Mouse (Mus musculus) large intestine, adult 2 months (tissue): ENCODE measurements at regions not wholly inside any gene's neighbourhood (a gene's known extent, or its start where the extent isn't known, plus 50 kb on each side); places are given as distances from the start of the nearest gene placed in this dataset.

Experiments
- DNase-seq: peaks from one replicate; pipeline ENCODE4 v3.0.0-alpha.2; 2012; ENCODE audit warnings: low read depth, low spot score
- WGBS: fragments of 180-500 bp; shearing (Covaris S2); methylation state at CpG from one replicate; pipeline ENCODE4 v1.1.7; 2018; 5-methylcytosine and 5-hydroxymethylcytosine counted together

DNA sequence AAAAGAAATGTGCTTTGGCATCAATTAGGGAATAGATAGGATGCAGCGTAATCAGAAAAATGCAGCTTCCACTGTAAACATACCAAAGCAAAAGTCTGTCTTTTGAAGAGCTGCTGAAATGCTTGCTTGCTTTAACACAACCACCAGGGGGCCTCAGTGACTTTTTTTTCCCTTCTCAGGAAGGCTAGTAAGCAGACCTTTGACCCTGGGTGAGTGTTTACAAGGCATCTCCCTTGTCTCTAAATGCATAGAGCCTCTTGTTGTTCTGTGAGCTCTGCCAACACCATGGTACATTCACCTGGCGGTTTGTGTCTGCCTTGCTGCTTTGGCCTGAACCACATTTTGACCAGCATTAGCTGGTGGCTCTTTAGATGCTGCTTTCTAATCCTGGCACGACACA lies 191.9 kb upstream of the C9orf72 start:
- DNase-seq = peak; percentile 16
- WGBS = 44% methylated on average over 3 of the region's 3 CpGs

DNA sequence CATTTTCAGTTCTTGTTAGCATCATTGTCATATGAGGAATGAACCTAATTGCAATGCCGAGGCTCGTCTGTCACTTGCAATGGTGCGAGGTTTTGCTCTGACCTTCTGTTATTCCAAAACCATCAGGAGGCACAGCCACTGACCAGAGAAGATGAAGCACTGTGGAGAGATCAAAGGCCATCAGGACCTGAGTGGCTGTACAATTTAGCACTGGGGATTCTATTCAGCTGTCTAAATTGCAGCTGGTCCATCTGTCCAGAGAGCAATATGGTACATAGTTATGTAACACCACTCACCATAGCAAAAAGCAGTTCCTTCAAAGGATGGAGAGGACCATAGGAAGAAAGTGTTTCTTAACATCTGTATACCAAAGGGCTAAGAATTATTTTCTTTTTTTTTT lies 187.5 kb upstream of the C9orf72 start:
- DNase-seq = no peak
- 84% methylated on average over 3 of the region's 3 CpGs for WGBS

DNA sequence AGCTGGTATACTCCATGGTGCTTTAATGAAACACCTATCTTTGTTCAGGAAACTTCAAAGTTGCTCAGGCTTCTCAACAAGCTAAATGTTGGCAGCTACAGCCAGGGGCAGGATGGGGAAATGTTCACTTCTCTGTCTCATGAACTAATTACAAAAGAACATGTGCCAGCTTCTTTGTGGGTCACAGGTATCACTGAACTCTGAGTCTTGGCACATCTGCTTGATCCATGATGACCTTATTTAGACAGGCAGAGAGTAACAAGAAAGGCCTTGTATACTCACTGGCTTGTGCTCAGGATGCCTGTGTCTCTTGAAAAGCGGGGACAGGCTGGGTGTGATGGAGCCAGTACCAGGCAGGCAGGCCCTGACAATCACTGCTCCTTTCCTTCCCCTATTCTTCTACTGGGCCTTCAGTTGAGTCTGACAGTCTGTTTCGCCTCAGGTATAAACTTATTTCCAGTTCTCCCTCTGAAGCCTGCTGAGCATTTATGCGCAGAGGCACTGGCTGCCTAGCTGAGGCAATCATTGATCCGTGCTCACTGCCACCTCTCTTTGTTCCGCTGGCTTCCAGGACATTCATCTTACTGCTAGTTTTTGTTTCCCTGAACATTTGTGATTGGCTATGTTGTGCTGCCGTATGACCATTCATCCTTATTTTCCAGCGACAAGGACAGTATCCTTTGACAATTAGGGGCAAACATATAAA lies 179.5 kb upstream of the C9orf72 start:
- no peak for DNase-seq
- 82% methylated on average over 7 of the region's 7 CpGs for WGBS

- DNase-seq = no peak
- WGBS = 79% methylated on average over 2 of the region's 2 CpGs
Observed at GRCm38 (mm10) chr4:35404068-35404467, 178.1 kb upstream of the C9orf72 start.

GRCm38 (mm10) chr4:35403594-35403993 lies 177.6 kb upstream of the C9orf72 start:
- WGBS = 63% methylated on average over 6 of the region's 6 CpGs
- no peak for DNase-seq

- no peak for DNase-seq
- WGBS = 78% methylated on average over 9 of the region's 9 CpGs
Observed at GRCm38 (mm10) chr4:35402376-35403133, 176.6 kb upstream of the C9orf72 start.

GRCm38 (mm10) chr4:35401783-35402182 lies 175.8 kb upstream of the C9orf72 start:
- DNase-seq = no peak
- WGBS = 49% methylated on average over 4 of the region's 4 CpGs

DNA sequence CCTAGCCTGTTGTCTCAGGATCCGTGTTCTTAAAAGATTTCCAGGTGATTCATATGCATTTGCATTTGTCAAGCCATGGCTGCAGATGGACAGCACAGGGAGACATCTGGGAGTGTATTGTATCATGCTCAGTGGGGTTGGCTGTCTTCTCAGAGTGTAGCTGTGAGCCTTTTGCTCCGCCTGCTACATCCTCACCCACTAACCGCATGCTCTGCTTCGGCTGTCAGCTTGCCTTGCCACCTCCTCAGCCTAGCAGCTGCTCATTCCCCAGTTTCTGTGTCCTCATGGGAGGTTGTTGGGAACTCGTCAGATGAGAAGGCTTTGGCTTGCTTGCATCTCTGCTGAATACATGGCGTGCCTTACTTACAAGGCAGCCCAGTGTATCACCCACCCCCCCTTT lies 174.5 kb upstream of the C9orf72 start:
- DNase-seq = no peak
- WGBS = 81% methylated on average over 6 of the region's 6 CpGs

- DNase-seq = no peak
- 91% methylated on average over 5 of the region's 5 CpGs for WGBS
Observed at GRCm38 (mm10) chr4:35395583-35395877, 169.6 kb upstream of the C9orf72 start.

DNA sequence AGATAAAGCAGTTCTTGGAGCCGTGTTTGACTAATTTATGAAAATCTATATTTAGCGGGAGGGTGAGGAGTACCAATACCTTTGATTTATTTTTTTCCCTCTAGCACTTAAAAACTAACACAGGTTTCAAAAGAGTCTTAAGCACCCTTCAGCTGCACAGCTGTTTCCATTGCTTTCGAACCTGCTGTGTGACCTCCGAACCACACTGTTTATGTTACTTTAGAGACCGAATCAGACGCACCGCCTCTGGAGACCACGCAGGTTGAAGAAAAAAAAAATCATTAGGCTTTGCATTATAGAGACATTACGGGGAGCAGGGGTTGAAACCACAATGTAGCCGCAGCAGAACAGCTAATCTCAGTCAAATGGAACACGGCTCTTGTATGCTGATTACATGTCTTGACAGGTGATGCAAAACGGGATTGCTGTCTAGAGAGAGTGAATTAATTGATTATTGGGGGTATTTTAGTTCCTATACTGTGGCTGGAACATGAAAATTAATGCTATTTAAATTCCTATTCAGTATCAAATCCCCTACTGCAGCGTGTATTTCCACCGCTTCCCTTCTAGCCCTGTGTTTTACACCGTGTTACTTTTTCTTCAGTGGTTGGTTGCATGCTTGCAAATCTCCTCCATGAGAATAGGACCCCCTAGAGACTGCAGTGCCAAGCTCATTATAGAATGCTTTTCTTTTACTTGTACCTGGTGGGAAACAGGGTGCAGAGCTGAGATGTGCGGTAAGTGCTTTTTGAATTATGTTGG lies 169.0 kb upstream of the C9orf72 start:
- DNase-seq = no peak
- 68% methylated on average over 16 of the region's 16 CpGs for WGBS

GRCm38 (mm10) chr4:35375791-35376190 lies 149.8 kb upstream of the C9orf72 start:
- no peak for DNase-seq
- 55% methylated on average over 4 of the region's 4 CpGs for WGBS

DNA sequence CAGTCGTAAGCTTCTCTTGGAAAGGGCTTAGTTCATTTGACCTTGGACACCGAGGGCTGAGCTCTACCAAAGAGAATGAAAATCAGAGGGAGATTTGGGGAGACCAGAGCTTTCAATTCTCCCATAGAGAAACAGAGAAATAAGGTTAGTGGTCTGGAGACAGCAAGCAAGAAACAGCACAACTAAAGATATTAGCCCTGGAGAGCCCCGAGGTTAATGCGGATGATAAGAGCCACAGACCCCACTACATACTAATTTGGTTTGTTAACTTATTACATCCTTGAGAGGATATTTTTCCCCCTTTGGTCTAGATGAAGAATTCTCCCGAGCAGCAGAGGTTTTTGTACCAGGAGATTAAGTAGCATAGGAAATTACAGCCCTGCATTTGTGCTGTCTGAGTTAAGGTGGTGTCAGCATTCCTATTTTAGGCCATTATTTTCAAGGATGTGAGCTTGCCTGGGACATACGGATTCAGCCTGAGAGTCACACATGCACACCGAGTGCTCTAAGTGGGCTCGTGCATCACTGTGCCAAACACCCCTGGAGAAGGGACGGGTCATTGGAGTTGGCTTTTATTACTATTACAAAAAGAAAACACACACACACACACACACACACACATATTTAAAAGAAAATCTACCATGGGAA lies 147.4 kb upstream of the C9orf72 start:
- no peak for DNase-seq
- 63% methylated on average over 9 of the region's 9 CpGs for WGBS

GRCm38 (mm10) chr4:35372528-35373212 lies 146.7 kb upstream of the C9orf72 start:
- DNase-seq = peak; percentile 14
- WGBS = 20% methylated on average over 8 of the region's 8 CpGs

DNA sequence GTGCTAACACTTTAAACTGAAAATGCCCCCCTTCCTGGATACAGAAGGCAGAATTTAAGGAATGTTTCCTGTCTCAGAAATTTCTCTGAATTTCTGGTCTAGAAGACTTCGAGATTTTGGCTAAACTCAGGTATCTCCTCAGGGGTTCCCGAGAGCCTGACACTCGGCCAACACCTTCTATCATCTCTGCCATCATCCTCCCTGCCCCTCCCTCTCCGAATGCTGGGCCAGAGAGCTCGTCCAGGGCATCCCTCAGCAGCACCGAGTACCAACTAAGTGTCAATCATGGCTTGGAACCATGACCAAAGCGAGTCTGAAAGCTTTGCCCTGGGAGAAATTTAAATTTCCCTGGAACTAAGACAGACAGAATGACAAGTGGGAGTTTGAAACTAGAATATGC lies 138.2 kb upstream of the C9orf72 start:
- no peak for DNase-seq
- 69% methylated on average over 7 of the region's 7 CpGs for WGBS

GRCm38 (mm10) chr4:35362176-35362575 lies 136.2 kb upstream of the C9orf72 start:
- no peak for DNase-seq
- 77% methylated on average over 3 of the region's 3 CpGs for WGBS

DNA sequence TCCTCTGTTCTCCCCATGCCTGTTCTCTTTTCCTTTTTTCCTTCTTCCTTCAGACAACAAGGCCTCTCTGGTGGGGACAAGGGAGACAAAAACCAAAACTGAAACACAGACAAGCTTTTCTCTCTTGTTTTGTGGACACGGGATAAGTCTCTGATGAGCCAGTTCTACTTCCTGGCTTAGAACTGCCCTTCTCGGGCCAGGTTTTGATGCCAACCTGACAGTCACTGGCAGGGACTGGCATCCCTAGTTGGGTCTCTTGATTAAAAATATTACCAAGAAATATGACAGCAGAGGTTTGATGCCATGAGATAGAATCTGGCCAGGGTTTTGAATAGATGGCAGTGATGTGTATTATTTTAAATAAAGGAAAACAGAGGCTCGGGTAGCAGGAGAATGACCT lies 133.4 kb upstream of the C9orf72 start:
- WGBS = 79% methylated on average over 3 of the region's 3 CpGs

GRCm38 (mm10) chr4:35356904-35357563 lies 131.1 kb upstream of the C9orf72 start:
- 78% methylated on average over 12 of the region's 12 CpGs for WGBS
- DNase-seq = no peak

More for the DNA sequence above, 133.4 kb upstream of the C9orf72 start:
- no peak for DNase-seq

DNA sequence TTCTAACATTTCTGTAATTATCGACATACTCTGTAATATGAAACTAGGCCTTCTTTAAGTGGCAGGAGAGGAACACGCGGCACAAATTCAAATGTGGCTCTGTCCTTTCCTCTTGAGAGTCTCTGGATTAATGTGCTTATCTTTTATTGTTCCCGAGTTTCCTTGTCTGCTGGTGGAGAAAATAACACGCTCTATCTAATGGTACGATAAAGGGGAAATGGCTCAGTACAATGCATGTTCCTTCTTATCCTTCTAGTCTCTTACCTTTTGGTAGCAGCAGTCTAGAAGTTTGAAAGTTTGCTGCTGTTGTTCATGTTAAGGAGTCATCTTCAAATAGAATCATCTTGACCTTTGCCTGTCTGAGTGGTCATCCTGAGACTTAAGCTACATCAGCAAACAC lies 130.1 kb upstream of the C9orf72 start:
- WGBS = 80% methylated on average over 6 of the region's 6 CpGs
- no peak for DNase-seq

DNA sequence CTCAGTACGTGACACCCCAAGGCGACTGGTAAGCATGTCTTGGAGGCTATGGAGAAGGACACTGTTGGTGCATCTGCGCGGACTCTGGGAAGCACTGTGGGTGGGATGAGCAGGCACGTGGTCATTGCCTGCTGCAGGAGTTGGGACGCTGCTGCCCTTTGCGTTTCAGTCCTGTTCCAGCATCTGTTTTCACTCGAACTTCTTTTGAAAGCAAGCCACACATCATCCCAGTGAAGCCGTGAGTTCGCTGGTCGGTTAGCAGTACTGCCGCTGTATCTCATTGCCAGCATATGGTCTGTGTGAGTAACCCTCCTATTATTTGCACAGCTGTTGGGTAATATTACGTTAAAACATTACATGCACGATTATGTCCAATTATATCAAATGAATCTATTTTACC lies 128.1 kb upstream of the C9orf72 start:
- 48% methylated on average over 14 of the region's 14 CpGs for WGBS
- DNase-seq = no peak
